Mouse (Mus musculus): ENCODE measurements around the gene Ccdc115.

Ccdc115 gene

GRCm38 (mm10) chr1:34399182-34399953 lies 40.1 kb downstream of the Ccdc115 start:
- H3K27me3 ChIP-seq (ENCODE audit: insufficient read depth, low read length), result no peaks in the 10 kb centered on the region
- peaks cover 11% of the 10 kb centered on the region; the same call in 1 of the 2 replicates for H3K4me1 ChIP-seq (replicated peaks; ENCODE audit: low read depth, low read length)
- H3K36me3 ChIP-seq (ENCODE audit: insufficient read depth, low read length), result no peaks in the 10 kb centered on the region
- no peak overlapping the region for H3K4me3 ChIP-seq (replicated peaks; ENCODE audit: low read length)
- TF ChIP-seq POU5F1 (IDR thresholded peaks at IDR 0.05; ENCODE audit: borderline replicate concordance, low read length), result no peak
- H3K9me3 ChIP-seq (ENCODE audit: low read length), result peaks cover 57% of the 10 kb centered on the region

- Histone ChIP-seq H3K36me3 (ENCODE audit: insufficient read depth, low read length) (no peaks in the 10 kb centered on the region), H3K9me3 (ENCODE audit: low read length) (peaks cover 41% of the 10 kb centered on the region), H3K4me3 (replicated peaks; ENCODE audit: low read length) (no peak overlapping the region), H3K27me3 (ENCODE audit: insufficient read depth, low read length) (no peaks in the 10 kb centered on the region), H3K4me1 (replicated peaks; ENCODE audit: low read depth, low read length) (peaks cover 13% of the 10 kb centered on the region; the same call in 1 of the 2 replicates)
- TF ChIP-seq NANOG (IDR thresholded peaks at IDR 0.05; ENCODE audit: borderline replicate concordance, low read length) (no peak), POU5F1 (IDR thresholded peaks at IDR 0.05; ENCODE audit: borderline replicate concordance, low read length) (no peak), CTCF (conservative IDR thresholded peaks at IDR 0.05; ENCODE audit: low read length) (no peak)
Measured at GRCm38 (mm10) chr1:34396321-34396720, 43.2 kb downstream of the Ccdc115 start.

GRCm38 (mm10) chr1:34389234-34389891 lies 50.1 kb downstream of the Ccdc115 start:
- Histone ChIP-seq H3K4me1 (replicated peaks; ENCODE audit: low read depth, low read length) (peaks cover 2% of the 10 kb centered on the region; the same call in 1 of the 2 replicates), H3K36me3 (ENCODE audit: insufficient read depth, low read length) (no peaks in the 10 kb centered on the region), H3K27me3 (ENCODE audit: insufficient read depth, low read length) (no peaks in the 10 kb centered on the region), H3K4me3 (replicated peaks; ENCODE audit: low read length) (no peak overlapping the region), H3K9me3 (ENCODE audit: low read length) (no peaks in the 10 kb centered on the region)
- TF ChIP-seq CTCF (conservative IDR thresholded peaks at IDR 0.05; ENCODE audit: low read length) (no peak), NANOG (IDR thresholded peaks at IDR 0.05; ENCODE audit: borderline replicate concordance, low read length) (no peak), POU5F1 (IDR thresholded peaks at IDR 0.05; ENCODE audit: borderline replicate concordance, low read length) (no peak)

- TF ChIP-seq CTCF (conservative IDR thresholded peaks at IDR 0.05; ENCODE audit: low read length) (no peak), POU5F1 (IDR thresholded peaks at IDR 0.05; ENCODE audit: borderline replicate concordance, low read length) (no peak), NANOG (IDR thresholded peaks at IDR 0.05; ENCODE audit: borderline replicate concordance, low read length) (no peak)
Measured at GRCm38 (mm10) chr1:34388849-34389233, 50.6 kb downstream of the Ccdc115 start.

GRCm38 (mm10) chr1:34387346-34388327 lies 51.8 kb downstream of the Ccdc115 start:
- H3K4me3 ChIP-seq (replicated peaks; ENCODE audit: low read length), result no peak overlapping the region

More at GRCm38 (mm10) chr1:34388849-34389233, 50.6 kb downstream of the Ccdc115 start:
- no peak overlapping the region for H3K4me3 ChIP-seq (replicated peaks; ENCODE audit: low read length)
- H3K36me3 ChIP-seq (ENCODE audit: insufficient read depth, low read length), result no peaks in the 10 kb centered on the region
- no peaks in the 10 kb centered on the region; the same call in 1 of the 2 replicates for H3K4me1 ChIP-seq (replicated peaks; ENCODE audit: low read depth, low read length)
- H3K9me3 ChIP-seq (ENCODE audit: low read length), result peaks cover 3% of the 10 kb centered on the region; the same call in 1 of the 2 replicates
- H3K27me3 ChIP-seq (ENCODE audit: insufficient read depth, low read length), result no peaks in the 10 kb centered on the region

More at GRCm38 (mm10) chr1:34387346-34388327, 51.8 kb downstream of the Ccdc115 start:
- Histone ChIP-seq H3K36me3 (ENCODE audit: insufficient read depth, low read length) (no peaks in the 10 kb centered on the region), H3K4me1 (replicated peaks; ENCODE audit: low read depth, low read length) (no peaks in the 10 kb centered on the region; the same call in 1 of the 2 replicates), H3K9me3 (ENCODE audit: low read length) (peaks cover 7% of the 10 kb centered on the region), H3K27me3 (ENCODE audit: insufficient read depth, low read length) (no peaks in the 10 kb centered on the region)
- TF ChIP-seq CTCF (conservative IDR thresholded peaks at IDR 0.05; ENCODE audit: low read length) (no peak), NANOG (IDR thresholded peaks at IDR 0.05; ENCODE audit: borderline replicate concordance, low read length) (no peak), POU5F1 (IDR thresholded peaks at IDR 0.05; ENCODE audit: borderline replicate concordance, low read length) (no peak)

Data from E14TG2a.4 (cell line).